Mouse (Mus musculus): ENCODE measurements around the gene Frmd4a.

DNA sequence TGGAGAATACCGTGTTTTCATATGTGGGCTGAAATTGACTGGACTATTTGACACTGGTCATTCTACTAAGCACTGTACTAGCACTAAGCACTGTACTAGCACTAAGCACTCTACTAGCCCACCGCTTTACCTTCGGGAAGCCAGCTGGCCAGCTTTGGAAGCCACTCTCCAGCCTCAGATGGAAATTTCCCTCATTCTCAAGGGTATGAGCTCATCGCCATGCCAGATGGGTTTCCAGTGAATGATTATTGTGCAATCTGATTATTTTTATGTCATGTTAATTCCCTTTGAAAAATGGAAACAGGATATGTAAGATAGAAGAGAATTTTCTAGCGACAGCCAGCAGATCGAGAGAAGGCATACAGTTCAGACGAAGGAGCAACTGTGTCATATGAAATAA lies 324.5 kb downstream of the Frmd4a start:
- no peak for TF ChIP-seq ZNF384 (IDR thresholded peaks at IDR 0.05; ENCODE audit: low read depth, low read length)
- TF ChIP-seq CHD2 (IDR thresholded peaks at IDR 0.05; ENCODE audit: low read depth, low read length), result no peak

Measured in ES-E14 (cell line).